Mouse (Mus musculus): Measurements from ENCODE around the gene Ccr3. TPM values are rescaled to one million over a fixed set of nuclear protein-coding genes. Genes with fewer than 3 reads are reported as not detected.
"Not testable (repeated sequence)": the region's sequence is repeated elsewhere in the genome, so short reads cannot be mapped to it uniquely, and the experiment has no call there.

Ccr3 gene
- not detected for polyA plus RNA-seq (2012; fragmentation: generic; extraction: Trizol)

DNA sequence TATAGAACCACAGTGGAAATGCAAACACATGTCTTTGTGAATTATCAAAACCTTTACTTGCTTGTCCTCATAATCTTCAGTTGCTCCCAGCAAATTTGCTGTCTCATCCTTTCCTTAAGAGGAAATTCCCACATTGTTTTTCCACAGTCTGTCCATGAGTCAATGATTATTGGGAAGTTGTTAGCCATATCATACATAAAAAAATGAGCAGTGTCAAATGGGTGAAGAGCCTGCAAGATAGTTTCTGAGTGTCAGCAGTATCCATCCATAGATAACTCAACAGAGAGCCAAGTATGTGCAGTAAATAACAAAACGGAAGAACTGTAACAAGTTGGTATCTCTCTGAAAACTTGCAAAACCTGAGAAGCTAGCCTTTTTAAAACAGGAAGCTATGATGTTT lies at the start of gene Ccr3:
Gene Ccr3, plus strand, starts transcription at position 301 of the 400 bp plus-strand sequence.
- H3K79me2 ChIP-seq (ENCODE audit: control insufficient read depth, insufficient read depth): no peaks in the 10 kb centered on the region
- H3K36me3 ChIP-seq (ENCODE audit: control insufficient read depth, insufficient read depth): no peaks in the 10 kb centered on the region
- H3K27me3 ChIP-seq (ENCODE audit: control insufficient read depth, insufficient read depth, insufficient read length): no peaks in the 10 kb centered on the region
- no peak within 1 kb of the TSS for H3K4me3 ChIP-seq
- no peak within 1 kb of the TSS for H3ac ChIP-seq (ENCODE audit: control insufficient read depth, insufficient read length)
- H3K4me2 ChIP-seq (ENCODE audit: low read depth): peak within 1 kb of the TSS; percentile 44
- TF ChIP-seq MYOD1 (IDR thresholded peaks at IDR 0.05; ENCODE audit: control insufficient read depth in 1 of 3, insufficient read length in 2 of 3, low read depth in 2 of 3): no peak
- TF ChIP-seq POLR2AphosphoS2 (IDR thresholded peaks at IDR 0.05; ENCODE audit: insufficient read length, low read depth): no peak
- no peak for TF ChIP-seq E2F4 (IDR thresholded peaks at IDR 0.05; ENCODE audit: insufficient read depth)
- TF ChIP-seq TCF12 (IDR thresholded peaks at IDR 0.05; ENCODE audit: insufficient read depth, poor library complexity, severe bottlenecking): no peak
- TF ChIP-seq SRF (IDR thresholded peaks at IDR 0.05; ENCODE audit: control insufficient read depth, insufficient read length, low read depth): no peak
- TF ChIP-seq MAX (IDR thresholded peaks at IDR 0.05; ENCODE audit: low read depth): no peak
- no peak for TF ChIP-seq CEBPB (IDR thresholded peaks at IDR 0.05; ENCODE audit: insufficient read depth, poor library complexity, severe bottlenecking)
- TF ChIP-seq REST (IDR thresholded peaks at IDR 0.05; ENCODE audit: insufficient read depth, insufficient read length): no peak
- no peak for TF ChIP-seq POLR2A (IDR thresholded peaks at IDR 0.05; ENCODE audit: insufficient read length, low read depth)
- TF ChIP-seq USF1 (IDR thresholded peaks at IDR 0.05; ENCODE audit: low read depth): no peak
- TF ChIP-seq MYOG (IDR thresholded peaks at IDR 0.05; ENCODE audit: control insufficient read depth in 1 of 3, insufficient read depth in 1 of 3, insufficient read length in 2 of 3, low read depth in 2 of 3): no peak
- TF ChIP-seq TCF3 (IDR thresholded peaks at IDR 0.05; ENCODE audit: insufficient read length, low read depth): no peak

DNA sequence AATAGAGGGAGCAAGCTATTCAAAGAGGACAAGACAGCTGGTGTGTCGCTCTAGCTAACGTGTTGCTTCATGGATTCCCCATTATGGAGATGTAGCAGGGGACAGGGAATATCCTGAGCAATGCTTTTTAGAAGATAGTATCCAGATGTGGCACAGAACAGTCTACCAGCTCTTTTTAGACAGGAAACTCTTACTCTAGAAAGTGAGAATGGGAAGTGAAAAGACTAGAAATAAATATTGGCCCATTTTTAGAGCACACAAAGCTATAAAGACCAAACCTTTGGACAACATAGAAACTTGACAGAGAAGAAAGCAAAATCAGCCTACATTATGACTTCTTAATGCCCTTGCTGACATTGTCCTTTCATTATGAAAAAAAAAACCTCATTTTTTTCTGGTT lies 46.1 kb upstream of the Ccr3 start:
- Histone ChIP-seq H3K36me3 (ENCODE audit: control insufficient read depth, insufficient read depth) (no peaks in the 10 kb centered on the region), H3K4me2 (ENCODE audit: low read depth) (no peak overlapping the region)

DNA sequence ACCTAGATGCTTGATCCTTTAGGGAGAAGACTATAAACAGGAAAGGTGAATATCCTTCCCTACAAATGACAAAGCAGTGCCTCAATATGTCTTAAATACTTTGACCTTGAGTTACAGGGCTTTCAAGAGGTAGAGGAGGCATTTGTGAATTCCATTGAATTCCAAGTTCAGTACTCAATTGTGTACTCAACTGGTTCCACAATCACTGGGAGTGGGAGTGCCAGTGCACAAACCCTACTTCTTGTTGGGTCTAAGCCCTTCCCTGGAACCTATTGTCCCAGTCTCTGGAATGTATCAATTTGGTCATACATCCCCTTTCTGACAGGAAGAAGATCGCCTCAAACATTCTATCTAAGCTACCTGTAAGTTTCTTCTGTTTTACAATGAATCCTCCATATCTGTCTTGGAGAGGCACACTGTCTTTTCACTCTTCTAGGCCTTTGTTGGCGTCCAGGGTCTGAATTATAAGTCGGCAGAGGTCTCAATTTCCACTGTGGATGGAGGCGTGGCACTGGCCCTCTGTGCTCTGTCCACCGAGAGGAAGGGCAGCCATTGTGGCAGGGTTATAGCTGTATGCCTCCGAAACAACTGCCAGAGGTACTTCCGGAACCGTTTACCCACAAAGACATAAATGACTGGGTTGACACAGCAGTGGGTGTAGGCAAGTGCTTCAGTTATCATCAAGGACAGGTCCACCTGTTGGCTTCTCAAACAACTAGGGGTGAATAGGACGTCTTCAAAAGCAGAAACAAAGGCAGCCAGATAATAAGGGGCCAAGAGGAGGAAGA lies 44.7 kb upstream of the Ccr3 start:
- H3ac ChIP-seq (ENCODE audit: control insufficient read depth, insufficient read length): no peak overlapping the region
- H3K4me3 ChIP-seq: no peak overlapping the region

More for the DNA sequence above, 46.1 kb upstream of the Ccr3 start:
- H3ac ChIP-seq (ENCODE audit: control insufficient read depth, insufficient read length): no peak overlapping the region
- TF ChIP-seq CEBPB (IDR thresholded peaks at IDR 0.05; ENCODE audit: insufficient read depth, poor library complexity, severe bottlenecking) (no peak), MYOG (IDR thresholded peaks at IDR 0.05; ENCODE audit: control insufficient read depth in 1 of 3, insufficient read depth in 1 of 3, insufficient read length in 2 of 3, low read depth in 2 of 3) (no peak), REST (IDR thresholded peaks at IDR 0.05; ENCODE audit: insufficient read depth, insufficient read length) (no peak), POLR2A (IDR thresholded peaks at IDR 0.05; ENCODE audit: insufficient read length, low read depth) (no peak), SRF (IDR thresholded peaks at IDR 0.05; ENCODE audit: control insufficient read depth, insufficient read length, low read depth) (no peak), TCF3 (IDR thresholded peaks at IDR 0.05; ENCODE audit: insufficient read length, low read depth) (no peak), TCF12 (IDR thresholded peaks at IDR 0.05; ENCODE audit: insufficient read depth, poor library complexity, severe bottlenecking) (no peak), POLR2AphosphoS2 (IDR thresholded peaks at IDR 0.05; ENCODE audit: insufficient read length, low read depth) (no peak), MYOD1 (IDR thresholded peaks at IDR 0.05; ENCODE audit: control insufficient read depth in 1 of 3, insufficient read length in 2 of 3, low read depth in 2 of 3) (no peak), USF1 (IDR thresholded peaks at IDR 0.05; ENCODE audit: low read depth) (no peak), E2F4 (IDR thresholded peaks at IDR 0.05; ENCODE audit: insufficient read depth) (no peak), MAX (IDR thresholded peaks at IDR 0.05; ENCODE audit: low read depth) (no peak)
- no peaks in the 10 kb centered on the region for H3K27me3 ChIP-seq (ENCODE audit: control insufficient read depth, insufficient read depth, insufficient read length)
- no peaks in the 10 kb centered on the region for H3K79me2 ChIP-seq (ENCODE audit: control insufficient read depth, insufficient read depth)
- no peak overlapping the region for H3K4me3 ChIP-seq

DNA sequence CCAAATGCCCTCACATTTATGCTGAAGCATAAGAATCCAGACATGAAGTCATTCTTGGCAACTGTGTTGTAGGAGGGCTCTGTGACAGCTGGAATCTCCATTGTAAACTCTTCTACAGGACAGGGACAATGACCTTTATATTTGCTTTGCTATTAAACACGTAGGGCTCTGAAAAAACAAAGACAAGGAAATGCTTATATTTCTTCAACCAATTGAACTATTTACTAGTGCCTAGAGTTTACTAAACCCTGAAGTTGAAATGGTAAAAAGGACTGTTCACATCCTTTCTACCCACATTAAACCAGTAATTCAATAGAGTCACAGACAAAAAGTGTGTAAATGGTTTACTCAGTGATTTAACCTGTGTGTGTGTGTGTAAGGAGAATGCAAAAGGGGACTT lies 43.5 kb upstream of the Ccr3 start, which contains the start of gene Ccr1l1:
Gene Ccr1l1, minus strand, starts transcription at position 101 of the 400 bp plus-strand sequence.
- Histone ChIP-seq H3K4me3 (no peak within 1 kb of the TSS), H3K36me3 (ENCODE audit: control insufficient read depth, insufficient read depth) (no peaks in the 10 kb centered on the region), H3K4me2 (ENCODE audit: low read depth) (no peak within 1 kb of the TSS), H3K79me2 (ENCODE audit: control insufficient read depth, insufficient read depth) (no peaks in the 10 kb centered on the region), H3K27me3 (ENCODE audit: control insufficient read depth, insufficient read depth, insufficient read length) (no peaks in the 10 kb centered on the region), H3ac (ENCODE audit: control insufficient read depth, insufficient read length) (no peak within 1 kb of the TSS)
- no peak for TF ChIP-seq MAX (IDR thresholded peaks at IDR 0.05; ENCODE audit: low read depth)
- TF ChIP-seq SRF (IDR thresholded peaks at IDR 0.05; ENCODE audit: control insufficient read depth, insufficient read length, low read depth): no peak
- no peak for TF ChIP-seq MYOD1 (IDR thresholded peaks at IDR 0.05; ENCODE audit: control insufficient read depth in 1 of 3, insufficient read length in 2 of 3, low read depth in 2 of 3)
- no peak for TF ChIP-seq CEBPB (IDR thresholded peaks at IDR 0.05; ENCODE audit: insufficient read depth, poor library complexity, severe bottlenecking)
- no peak for TF ChIP-seq TCF12 (IDR thresholded peaks at IDR 0.05; ENCODE audit: insufficient read depth, poor library complexity, severe bottlenecking)
- no peak for TF ChIP-seq MYOG (IDR thresholded peaks at IDR 0.05; ENCODE audit: control insufficient read depth in 1 of 3, insufficient read depth in 1 of 3, insufficient read length in 2 of 3, low read depth in 2 of 3)
- TF ChIP-seq POLR2A (IDR thresholded peaks at IDR 0.05; ENCODE audit: insufficient read length, low read depth): no peak
- no peak for TF ChIP-seq TCF3 (IDR thresholded peaks at IDR 0.05; ENCODE audit: insufficient read length, low read depth)
- no peak for TF ChIP-seq E2F4 (IDR thresholded peaks at IDR 0.05; ENCODE audit: insufficient read depth)
- no peak for TF ChIP-seq USF1 (IDR thresholded peaks at IDR 0.05; ENCODE audit: low read depth)
- TF ChIP-seq POLR2AphosphoS2 (IDR thresholded peaks at IDR 0.05; ENCODE audit: insufficient read length, low read depth): no peak
- TF ChIP-seq REST (IDR thresholded peaks at IDR 0.05; ENCODE audit: insufficient read depth, insufficient read length): no peak

More for the DNA sequence above, 44.7 kb upstream of the Ccr3 start:
- no peak for TF ChIP-seq MYOG (IDR thresholded peaks at IDR 0.05; ENCODE audit: control insufficient read depth in 1 of 3, insufficient read depth in 1 of 3, insufficient read length in 2 of 3, low read depth in 2 of 3)
- no peak for TF ChIP-seq SRF (IDR thresholded peaks at IDR 0.05; ENCODE audit: control insufficient read depth, insufficient read length, low read depth)
- no peak for TF ChIP-seq REST (IDR thresholded peaks at IDR 0.05; ENCODE audit: insufficient read depth, insufficient read length)
- TF ChIP-seq CEBPB (IDR thresholded peaks at IDR 0.05; ENCODE audit: insufficient read depth, poor library complexity, severe bottlenecking): no peak
- TF ChIP-seq TCF12 (IDR thresholded peaks at IDR 0.05; ENCODE audit: insufficient read depth, poor library complexity, severe bottlenecking): no peak
- TF ChIP-seq MYOD1 (IDR thresholded peaks at IDR 0.05; ENCODE audit: control insufficient read depth in 1 of 3, insufficient read length in 2 of 3, low read depth in 2 of 3): no peak
- TF ChIP-seq USF1 (IDR thresholded peaks at IDR 0.05; ENCODE audit: low read depth): no peak
- TF ChIP-seq E2F4 (IDR thresholded peaks at IDR 0.05; ENCODE audit: insufficient read depth): no peak
- TF ChIP-seq TCF3 (IDR thresholded peaks at IDR 0.05; ENCODE audit: insufficient read length, low read depth): no peak
- TF ChIP-seq POLR2A (IDR thresholded peaks at IDR 0.05; ENCODE audit: insufficient read length, low read depth): no peak
- TF ChIP-seq MAX (IDR thresholded peaks at IDR 0.05; ENCODE audit: low read depth): no peak
- TF ChIP-seq POLR2AphosphoS2 (IDR thresholded peaks at IDR 0.05; ENCODE audit: insufficient read length, low read depth): no peak
- H3K27me3 ChIP-seq (ENCODE audit: control insufficient read depth, insufficient read depth, insufficient read length): no peaks in the 10 kb centered on the region
- H3K4me2 ChIP-seq (ENCODE audit: low read depth): no peak overlapping the region
- no peaks in the 10 kb centered on the region for H3K79me2 ChIP-seq (ENCODE audit: control insufficient read depth, insufficient read depth)
- no peaks in the 10 kb centered on the region for H3K36me3 ChIP-seq (ENCODE audit: control insufficient read depth, insufficient read depth)

DNA sequence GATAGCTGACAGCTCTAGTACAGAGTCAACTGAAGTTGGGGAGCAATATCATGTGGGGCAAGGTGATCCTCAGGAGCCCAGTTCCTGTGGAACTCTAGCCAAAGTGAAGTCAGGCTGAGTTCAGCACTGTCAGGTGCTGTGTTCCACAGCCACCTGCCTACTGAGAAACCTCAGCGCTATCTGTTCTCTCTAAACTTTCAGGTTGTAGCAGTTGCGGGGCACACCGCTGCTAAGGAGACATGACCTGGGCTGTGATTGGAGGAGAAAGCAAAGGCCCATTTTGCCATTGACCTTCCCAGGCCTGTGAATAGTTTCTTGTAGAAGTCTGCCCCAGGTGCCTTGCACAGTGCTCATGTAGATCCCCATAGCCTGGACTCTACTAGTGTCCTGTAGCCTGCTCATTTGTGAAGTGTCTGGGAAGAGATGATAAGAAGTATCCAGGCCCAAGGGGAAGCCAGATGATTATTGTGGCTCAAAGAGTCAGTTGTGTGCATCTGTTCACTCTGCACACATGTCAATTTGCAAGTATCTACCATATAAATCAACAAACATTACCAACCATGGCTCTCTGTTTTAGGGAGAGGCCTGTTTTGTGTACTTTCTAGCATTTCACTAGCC lies 40.8 kb upstream of the Ccr3 start:
- not testable (repeated sequence) for H3ac ChIP-seq (ENCODE audit: control insufficient read depth, insufficient read length); H3K27me3 ChIP-seq (ENCODE audit: control insufficient read depth, insufficient read depth, insufficient read length); H3K4me2 ChIP-seq (ENCODE audit: low read depth); H3K36me3 ChIP-seq (ENCODE audit: control insufficient read depth, insufficient read depth); H3K4me3 ChIP-seq; H3K79me2 ChIP-seq (ENCODE audit: control insufficient read depth, insufficient read depth)

Data from myocyte (in vitro differentiated cells).